Mouse (Mus musculus) heart, adult 2 months (tissue): ENCODE measurements around the gene Limch1. TPM values are rescaled to one million over a fixed set of nuclear protein-coding genes. Genes with fewer than 3 reads are reported as not detected.
A peak's percentile ranks its signal among the peaks of the same experiment; 100 is the strongest.

Experiments
- DNase-seq, 2 experiments: peaks; one replicate each; pipeline ENCODE4 v3.0.0; 2021
- H3K27ac ChIP-seq: fragments of 200-600 bp; 2 replicates; pipeline ENCODE4 v1.8.1; 2022
- H3K27me3 ChIP-seq: fragments of 200-500 bp; 2 replicates; pipeline ENCODE4 v1.6.1; 2012; ENCODE audit warnings: mild to moderate bottlenecking, low read length, inconsistent platforms, mixed read lengths; ENCODE audit not compliant: control insufficient read depth, insufficient read depth
- H3K36me3 ChIP-seq: fragments of 200-500 bp; 2 replicates; pipeline ENCODE4 v1.6.1; 2012; ENCODE audit warnings: low read length, inconsistent platforms; ENCODE audit not compliant: control insufficient read depth, insufficient read depth
- H3K4me1 ChIP-seq: fragments of 200-500 bp; 2 replicates; pipeline ENCODE4 v1.6.1; 2011; ENCODE audit warnings: low read length; ENCODE audit not compliant: control insufficient read depth, insufficient read depth
- H3K4me3 ChIP-seq: fragments of 200-600 bp; 2 replicates; pipeline ENCODE4 v1.8.1; 2022
- H3K79me2 ChIP-seq: fragments of 200-500 bp; replicated peaks from 2 replicates; pipeline ENCODE4 v1.6.1; 2012; ENCODE audit warnings: mild to moderate bottlenecking, inconsistent platforms, low read length, moderate library complexity, mixed read lengths; ENCODE audit not compliant: control insufficient read depth, insufficient read depth
- H3K9ac ChIP-seq: fragments of 200-500 bp; 2 replicates; pipeline ENCODE4 v1.6.1; 2012; ENCODE audit warnings: low read depth, mild to moderate bottlenecking, control low read depth, inconsistent platforms, low read length, mixed read lengths
- CTCF ChIP-seq: fragments of 200-600 bp; IDR thresholded peaks from 2 replicates; pipeline ENCODE4 v1.8.1; 2022; ENCODE audit warnings: antibody characterized with exemption, mild to moderate bottlenecking, moderate library complexity
- EP300 ChIP-seq: fragments of 200-500 bp; IDR thresholded peaks from 2 replicates; pipeline ENCODE4 v1.6.1; 2011; ENCODE audit warnings: low read depth, low read length, control low read depth; ENCODE audit not compliant: insufficient read depth
- POLR2A ChIP-seq: fragments of 200-500 bp; IDR thresholded peaks from 2 replicates; pipeline ENCODE4 v1.6.1; 2011; ENCODE audit warnings: mild to moderate bottlenecking, low read depth, low read length, control low read depth; ENCODE audit not compliant: insufficient read depth
- WGBS: fragments of 180-500 bp; shearing (Covaris S2); methylation state at CpG from one replicate; pipeline ENCODE4 v1.1.7; 2018; 5-methylcytosine and 5-hydroxymethylcytosine counted together
- intact Hi-C: fragments of 180-260 bp; cut with DNase I; formaldehyde crosslinking; loops from one replicate; pipeline ENCODE4 v1.15.1; 2025
- polyA plus RNA-seq: library from polyadenylated mRNA; depleted of rRNA; stranded (reverse); fragments of >200 nt; gene quantifications from 2 replicates; pipeline ENCODE4 v1.2.3, GENCODE M21; 2012
- total RNA-seq, 2 experiments: library from RNA; stranded (reverse); gene quantifications; 2 replicates each; pipeline ENCODE4 v1.2.3; 2021

The Limch1 gene
- total and polyA plus RNA-seq, 3 experiments, result 60.2 to 277 (median 230) TPM

GRCm38 (mm10) chr5:66759354-66759753, 13.7 kb downstream of the Limch1 start:
- DNase-seq, result no peak
- Histone ChIP-seq H3K27me3 (no peaks in the 10 kb centered on the region), H3K4me3 (no peak overlapping the region), H3K4me1 (peaks cover 18% of the 10 kb centered on the region), H3K79me2 (peaks cover 2% of the 10 kb centered on the region; the same call in 1 of the 2 replicates), H3K27ac (no peak overlapping the region; the same call in 1 of the 2 replicates), H3K36me3 (peaks cover 15% of the 10 kb centered on the region), H3K9ac (no peak overlapping the region)
- intact Hi-C loops, result loop anchor here (5.0 kb wide), 1 partner anchor 42 kb away; no protein-coding TSS in a partner anchor
- 47% methylated on average over 2 of the region's 2 CpGs for WGBS
- no peak for TF ChIP-seq CTCF
- TF ChIP-seq POLR2A, result no peak
- no peak for TF ChIP-seq EP300

- TF ChIP-seq EP300, result no peak
- H3K27me3 ChIP-seq, result no peaks in the 10 kb centered on the region
- H3K27ac ChIP-seq, result peak overlapping the region; percentile 77
- WGBS, result 64% methylated on average over 10 of the region's 10 CpGs
- intact Hi-C loops, result loop anchor here (2.0 kb wide), 1 partner anchor 14 kb away; no protein-coding TSS in a partner anchor
- peaks cover 23% of the 10 kb centered on the region for H3K4me1 ChIP-seq
- DNase-seq, result peak in 1 of 2 experiments; percentile 67
- H3K9ac ChIP-seq, result no peak overlapping the region
- H3K4me3 ChIP-seq, result peak overlapping the region; percentile 11; the same call in 1 of the 2 replicates
- peaks cover 3% of the 10 kb centered on the region for H3K79me2 ChIP-seq
- H3K36me3 ChIP-seq, result peaks cover 15% of the 10 kb centered on the region
Observed at GRCm38 (mm10) chr5:66760747-66761146, 15.1 kb downstream of the Limch1 start.

GRCm38 (mm10) chr5:66762006-66762405, 16.4 kb downstream of the Limch1 start:
- H3K27me3 ChIP-seq, result no peaks in the 10 kb centered on the region
- peak in 1 of 2 experiments; percentile 33 for DNase-seq
- peaks cover 18% of the 10 kb centered on the region for H3K4me1 ChIP-seq
- 35% methylated on average over 2 of the region's 2 CpGs for WGBS
- H3K4me3 ChIP-seq, result no peak overlapping the region
- TF ChIP-seq CTCF (peak; percentile 44), POLR2A (no peak), EP300 (0 out of 2 replicates have a peak, but pooled peaks have one; percentile 48)
- H3K9ac ChIP-seq, result no peak overlapping the region
- intact Hi-C loops, result no loop called here
- peak overlapping the region; percentile 77 for H3K27ac ChIP-seq
- peaks cover 3% of the 10 kb centered on the region for H3K79me2 ChIP-seq
- peaks cover 14% of the 10 kb centered on the region for H3K36me3 ChIP-seq

- H3K9ac ChIP-seq, result no peak overlapping the region
- intact Hi-C loops, result no loop called here
- no peaks in the 10 kb centered on the region for H3K27me3 ChIP-seq
- peaks cover 18% of the 10 kb centered on the region for H3K4me1 ChIP-seq
- no peak overlapping the region for H3K27ac ChIP-seq
- TF ChIP-seq POLR2A, result no peak
- TF ChIP-seq CTCF, result no peak
- no peak for TF ChIP-seq EP300
- 71% methylated on average over 6 of the region's 6 CpGs for WGBS
- H3K36me3 ChIP-seq, result peaks cover 15% of the 10 kb centered on the region
- H3K4me3 ChIP-seq, result no peak overlapping the region
- H3K79me2 ChIP-seq, result peaks cover 5% of the 10 kb centered on the region; the same call in 1 of the 2 replicates
- DNase-seq, result no peak
Observed at GRCm38 (mm10) chr5:66764129-66764528, 18.5 kb downstream of the Limch1 start.

GRCm38 (mm10) chr5:66765911-66766310, 20.3 kb downstream of the Limch1 start:
- no peak for TF ChIP-seq EP300
- no peak for TF ChIP-seq POLR2A
- no peak for TF ChIP-seq CTCF
- 43% methylated on average over 2 of the region's 2 CpGs for WGBS
- Histone ChIP-seq H3K79me2 (peaks cover 5% of the 10 kb centered on the region; the same call in 1 of the 2 replicates), H3K4me1 (peaks cover 15% of the 10 kb centered on the region), H3K9ac (no peak overlapping the region), H3K4me3 (no peak overlapping the region), H3K27ac (no peak overlapping the region), H3K36me3 (peaks cover 10% of the 10 kb centered on the region), H3K27me3 (no peaks in the 10 kb centered on the region)
- DNase-seq, result no peak
- intact Hi-C loops, result no loop called here

- Histone ChIP-seq H3K27ac (peak overlapping the region; percentile 18; the same call in 1 of the 2 replicates), H3K4me3 (no peak overlapping the region), H3K4me1 (peaks cover 11% of the 10 kb centered on the region), H3K79me2 (peaks cover 6% of the 10 kb centered on the region; the same call in 1 of the 2 replicates), H3K36me3 (peaks cover 7% of the 10 kb centered on the region), H3K9ac (no peak overlapping the region), H3K27me3 (no peaks in the 10 kb centered on the region)
- intact Hi-C loops, result no loop called here
- no peak for DNase-seq
- WGBS, result 23% methylated on average over 4 of the region's 4 CpGs
- TF ChIP-seq POLR2A (no peak), CTCF (no peak), EP300 (no peak)
Observed at GRCm38 (mm10) chr5:66768034-66768433, 22.4 kb downstream of the Limch1 start.
